Mouse (Mus musculus): ENCODE data around the gene Casr. TPM values are rescaled to one million over a fixed set of nuclear protein-coding genes. Genes with fewer than 3 reads are reported as not detected.

Casr gene
- polyA plus RNA-seq, 1 experiment from 2014 or later: 0.12 TPM

DNA sequence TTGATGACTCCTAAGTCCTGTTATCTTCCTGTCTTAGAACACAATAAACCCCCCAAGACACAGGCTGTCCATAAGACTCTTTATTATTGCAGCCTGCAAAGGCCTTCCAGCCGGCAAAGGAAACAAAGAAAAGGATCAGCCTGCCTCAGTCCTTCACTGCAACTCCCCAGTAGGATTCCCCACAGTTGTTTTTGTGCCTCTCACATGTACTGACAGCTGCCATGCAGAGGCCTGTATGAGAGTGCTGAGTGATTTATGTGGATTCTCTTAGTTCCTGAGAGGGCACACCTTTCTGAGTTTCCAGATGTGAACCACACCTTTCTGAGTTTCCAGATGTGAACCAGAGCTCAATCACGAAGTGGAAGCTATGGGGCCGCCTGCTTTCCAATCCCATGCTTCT lies 20.1 kb upstream of the Casr start:
- no peak for ATAC-seq
- WGBS: 63% methylated on average over 3 of the region's 3 CpGs

DNA sequence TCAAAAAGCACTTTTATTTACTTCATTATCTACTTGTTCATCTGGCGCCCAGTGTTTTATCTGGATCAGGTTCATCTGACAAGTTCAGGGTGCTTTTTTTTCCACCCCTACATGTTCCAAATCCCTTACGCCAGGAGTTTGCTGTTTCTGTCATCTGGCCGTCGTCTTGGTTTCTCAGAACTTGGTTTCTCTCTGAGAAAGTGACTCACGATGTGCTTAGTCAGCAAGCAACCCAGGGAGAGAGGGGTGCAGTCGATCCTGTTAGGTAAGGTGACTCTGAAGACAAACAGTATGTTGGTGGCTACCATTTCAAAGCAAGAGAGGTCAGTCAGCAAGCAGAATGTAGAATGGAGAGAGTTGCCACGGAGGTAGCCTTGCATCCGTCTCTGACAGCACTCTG lies 10.0 kb upstream of the Casr start:
- Histone ChIP-seq H3K27ac (ENCODE audit: low read length) (no peak overlapping the region), H3K4me1 (ENCODE audit: insufficient read depth, low read depth, low read length) (no peaks in the 10 kb centered on the region), H3K36me3 (ENCODE audit: insufficient read depth, low read length) (no peaks in the 10 kb centered on the region), H3K9ac (replicated peaks; ENCODE audit: low read depth) (no peak overlapping the region), H3K4me3 (ENCODE audit: low read depth, low read length) (no peak overlapping the region), H3K4me2 (replicated peaks; ENCODE audit: low read depth, low read length) (no peak overlapping the region), H3K27me3 (replicated peaks; ENCODE audit: insufficient read depth, low read length) (no peaks in the 10 kb centered on the region), H3K9me3 (ENCODE audit: low read length) (no peaks in the 10 kb centered on the region)
- no peak for TF ChIP-seq CTCF (IDR thresholded peaks at IDR 0.05)
- TF ChIP-seq EP300 (IDR thresholded peaks at IDR 0.05): no peak
- WGBS: 55% methylated on average over 8 of the region's 8 CpGs
- ATAC-seq (no peak), DNase-seq (ENCODE audit: low spot score) (no peak)

More for the DNA sequence above, 20.1 kb upstream of the Casr start:
- no peak for DNase-seq (ENCODE audit: low spot score)
- TF ChIP-seq EP300 (IDR thresholded peaks at IDR 0.05) (no peak), CTCF (IDR thresholded peaks at IDR 0.05) (no peak)
- Histone ChIP-seq H3K4me2 (replicated peaks; ENCODE audit: low read depth, low read length) (no peak overlapping the region), H3K9me3 (ENCODE audit: low read length) (no peaks in the 10 kb centered on the region), H3K27me3 (replicated peaks; ENCODE audit: insufficient read depth, low read length) (no peaks in the 10 kb centered on the region), H3K4me1 (ENCODE audit: insufficient read depth, low read depth, low read length) (no peaks in the 10 kb centered on the region), H3K27ac (ENCODE audit: low read length) (no peak overlapping the region), H3K9ac (replicated peaks; ENCODE audit: low read depth) (no peak overlapping the region), H3K4me3 (ENCODE audit: low read depth, low read length) (no peak overlapping the region), H3K36me3 (ENCODE audit: insufficient read depth, low read length) (no peaks in the 10 kb centered on the region)

DNA sequence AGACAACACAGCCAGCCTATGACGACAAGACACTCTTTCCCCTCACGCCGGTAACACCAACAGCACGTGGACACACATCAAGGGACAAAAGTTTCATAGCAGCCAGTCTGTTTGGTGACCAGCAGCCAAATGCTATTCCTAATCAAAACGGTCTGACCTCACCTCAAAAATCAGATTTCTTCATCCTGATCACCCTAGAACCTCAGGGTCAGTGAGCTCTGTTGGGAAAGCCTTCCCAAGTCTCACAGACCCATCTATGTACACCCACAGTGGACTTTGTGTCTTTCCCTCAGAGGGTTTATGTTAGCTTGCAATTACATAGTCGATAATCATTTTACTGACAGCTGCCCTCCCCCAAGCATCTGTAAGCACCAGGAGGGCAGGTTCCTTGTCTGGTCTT lies 2.4 kb downstream of the Casr start:
- no peak for ATAC-seq
- Histone ChIP-seq H3K36me3 (ENCODE audit: insufficient read depth, low read length) (no peaks in the 10 kb centered on the region), H3K9me3 (ENCODE audit: low read length) (no peaks in the 10 kb centered on the region), H3K4me1 (ENCODE audit: insufficient read depth, low read depth, low read length) (no peaks in the 10 kb centered on the region), H3K27ac (ENCODE audit: low read length) (no peak overlapping the region), H3K27me3 (replicated peaks; ENCODE audit: insufficient read depth, low read length) (0 out of 2 replicates have a peak, but pooled peaks cover 6% of the 10 kb centered on the region), H3K4me2 (replicated peaks; ENCODE audit: low read depth, low read length) (no peak overlapping the region), H3K9ac (replicated peaks; ENCODE audit: low read depth) (no peak overlapping the region), H3K4me3 (ENCODE audit: low read depth, low read length) (no peak overlapping the region)
- no peak for TF ChIP-seq EP300 (IDR thresholded peaks at IDR 0.05)
- no peak for TF ChIP-seq CTCF (IDR thresholded peaks at IDR 0.05)
- 81% methylated on average over 6 of the region's 6 CpGs for WGBS
- DNase-seq (ENCODE audit: low spot score): no peak

DNA sequence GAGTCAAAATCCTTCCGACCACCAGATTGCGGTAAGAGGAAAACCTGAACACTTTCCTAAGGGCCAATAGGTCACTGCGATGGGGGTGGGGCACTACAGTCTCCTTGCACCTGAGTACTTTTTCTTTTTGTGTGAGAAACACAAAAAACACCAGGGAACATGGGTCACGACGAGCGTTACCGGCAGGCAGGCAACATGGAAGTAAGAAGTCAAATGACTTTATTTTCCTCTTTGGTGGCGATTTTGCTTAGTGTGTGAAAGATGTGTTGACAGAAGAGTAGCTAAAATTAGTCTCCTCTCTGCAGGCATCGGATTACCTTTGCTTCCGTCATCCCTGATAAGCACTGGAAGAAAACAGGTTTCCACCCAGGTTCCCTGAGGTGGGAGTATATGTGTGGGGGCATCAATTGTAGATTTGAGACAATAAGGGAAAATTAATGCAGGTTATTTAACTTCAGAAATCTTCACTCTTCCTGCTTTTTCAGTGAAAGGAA lies 6.2 kb downstream of the Casr start:
- 54% methylated on average over 10 of the region's 10 CpGs for WGBS
- ATAC-seq: no peak
- H3K9ac ChIP-seq (replicated peaks; ENCODE audit: low read depth): no peak overlapping the region
- no peaks in the 10 kb centered on the region for H3K36me3 ChIP-seq (ENCODE audit: insufficient read depth, low read length)
- no peak overlapping the region for H3K4me3 ChIP-seq (ENCODE audit: low read depth, low read length)
- H3K27me3 ChIP-seq (replicated peaks; ENCODE audit: insufficient read depth, low read length): no peaks in the 10 kb centered on the region
- TF ChIP-seq CTCF (IDR thresholded peaks at IDR 0.05): no peak
- TF ChIP-seq EP300 (IDR thresholded peaks at IDR 0.05): no peak
- H3K27ac ChIP-seq (ENCODE audit: low read length): no peak overlapping the region
- H3K9me3 ChIP-seq (ENCODE audit: low read length): no peaks in the 10 kb centered on the region
- DNase-seq (ENCODE audit: low spot score): no peak
- H3K4me1 ChIP-seq (ENCODE audit: insufficient read depth, low read depth, low read length): no peaks in the 10 kb centered on the region
- H3K4me2 ChIP-seq (replicated peaks; ENCODE audit: low read depth, low read length): no peak overlapping the region

DNA sequence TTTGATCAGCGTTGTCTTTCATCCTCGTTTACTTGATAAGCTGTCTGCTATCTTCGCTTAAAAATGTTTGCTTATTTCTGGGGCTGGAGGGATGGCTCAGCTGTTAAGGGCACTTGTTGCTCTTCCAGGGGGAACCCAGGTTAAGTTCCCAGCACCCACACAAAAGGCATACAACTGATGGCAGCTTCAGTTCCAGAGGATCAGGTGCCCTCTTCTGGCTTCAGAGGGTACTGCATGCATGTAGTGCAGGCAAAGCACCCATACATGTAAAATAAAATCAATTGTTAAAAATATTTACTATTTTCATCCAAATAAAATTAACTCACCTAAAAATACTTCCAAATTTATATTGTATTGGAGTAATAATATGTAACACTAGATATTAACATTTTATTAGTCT lies 8.3 kb downstream of the Casr start:
- ATAC-seq (no peak), DNase-seq (ENCODE audit: low spot score) (no peak)
- Histone ChIP-seq H3K4me3 (ENCODE audit: low read depth, low read length) (no peak overlapping the region), H3K9me3 (ENCODE audit: low read length) (no peaks in the 10 kb centered on the region), H3K9ac (replicated peaks; ENCODE audit: low read depth) (no peak overlapping the region), H3K27me3 (replicated peaks; ENCODE audit: insufficient read depth, low read length) (no peaks in the 10 kb centered on the region), H3K4me2 (replicated peaks; ENCODE audit: low read depth, low read length) (no peak overlapping the region), H3K36me3 (ENCODE audit: insufficient read depth, low read length) (no peaks in the 10 kb centered on the region), H3K4me1 (ENCODE audit: insufficient read depth, low read depth, low read length) (no peaks in the 10 kb centered on the region), H3K27ac (ENCODE audit: low read length) (no peak overlapping the region)
- 85% methylated on average over 3 of the region's 3 CpGs for WGBS
- TF ChIP-seq CTCF (IDR thresholded peaks at IDR 0.05): peak; percentile 35
- no peak for TF ChIP-seq EP300 (IDR thresholded peaks at IDR 0.05)

DNA sequence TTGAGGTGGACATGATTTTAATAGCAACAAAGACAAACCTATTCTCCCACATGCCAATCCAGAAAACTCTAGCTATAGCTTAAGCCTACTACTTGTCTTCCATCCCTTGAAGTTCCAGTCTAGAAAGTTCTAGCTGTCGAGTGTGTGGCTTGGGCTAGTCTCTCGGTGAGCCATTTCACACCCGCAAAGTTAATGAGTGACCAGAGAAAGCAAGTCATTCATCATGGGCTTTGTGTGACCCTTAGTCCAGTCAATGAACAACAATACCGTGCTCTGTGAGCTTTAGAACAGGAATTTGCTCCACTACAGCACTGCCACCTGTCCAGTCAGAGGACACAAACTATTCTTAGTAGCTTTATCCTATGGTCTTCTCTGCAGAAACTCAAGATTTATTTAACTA lies 16.6 kb downstream of the Casr start:
- Histone ChIP-seq H3K9ac (replicated peaks; ENCODE audit: low read depth) (no peak overlapping the region), H3K4me3 (ENCODE audit: low read depth, low read length) (no peak overlapping the region), H3K4me1 (ENCODE audit: insufficient read depth, low read depth, low read length) (no peaks in the 10 kb centered on the region), H3K27me3 (replicated peaks; ENCODE audit: insufficient read depth, low read length) (no peaks in the 10 kb centered on the region), H3K36me3 (ENCODE audit: insufficient read depth, low read length) (no peaks in the 10 kb centered on the region), H3K27ac (ENCODE audit: low read length) (no peak overlapping the region), H3K4me2 (replicated peaks; ENCODE audit: low read depth, low read length) (no peak overlapping the region), H3K9me3 (ENCODE audit: low read length) (no peaks in the 10 kb centered on the region)
- TF ChIP-seq EP300 (IDR thresholded peaks at IDR 0.05) (no peak), CTCF (IDR thresholded peaks at IDR 0.05) (no peak)
- DNase-seq (ENCODE audit: low spot score): no peak
- no peak for ATAC-seq
- WGBS: 63% methylated on average over 4 of the region's 4 CpGs

DNA sequence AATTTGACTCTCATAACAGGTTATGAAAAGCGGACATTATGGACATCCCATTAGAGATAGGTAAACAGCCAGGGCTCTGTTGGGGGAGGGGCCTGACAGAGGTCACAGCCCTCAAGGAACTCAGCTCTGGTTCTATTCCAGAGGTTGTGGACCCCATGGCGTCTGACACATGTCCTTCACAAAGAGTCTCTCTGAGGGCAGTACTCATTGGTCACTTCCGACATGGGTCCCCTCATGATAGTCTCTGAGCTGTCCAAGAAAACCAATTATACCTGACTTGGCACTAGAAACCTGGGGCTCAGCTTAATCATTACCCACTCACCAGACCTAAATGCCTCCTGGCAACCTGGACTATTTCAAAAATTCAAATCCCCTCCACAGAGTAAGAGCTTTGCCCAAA lies 18.9 kb downstream of the Casr start:
- Histone ChIP-seq H3K4me3 (ENCODE audit: low read depth, low read length) (no peak overlapping the region), H3K4me2 (replicated peaks; ENCODE audit: low read depth, low read length) (no peak overlapping the region), H3K4me1 (ENCODE audit: insufficient read depth, low read depth, low read length) (no peaks in the 10 kb centered on the region), H3K9ac (replicated peaks; ENCODE audit: low read depth) (no peak overlapping the region), H3K27me3 (replicated peaks; ENCODE audit: insufficient read depth, low read length) (no peaks in the 10 kb centered on the region), H3K9me3 (ENCODE audit: low read length) (no peaks in the 10 kb centered on the region), H3K27ac (ENCODE audit: low read length) (no peak overlapping the region), H3K36me3 (ENCODE audit: insufficient read depth, low read length) (no peaks in the 10 kb centered on the region)
- no peak for TF ChIP-seq EP300 (IDR thresholded peaks at IDR 0.05)
- no peak for TF ChIP-seq CTCF (IDR thresholded peaks at IDR 0.05)
- ATAC-seq: no peak
- DNase-seq (ENCODE audit: low spot score): no peak
- 59% methylated on average over 3 of the region's 3 CpGs for WGBS

All from lung, postnatal 0 days (tissue).